Mouse (Mus musculus) layer of hippocampus, adult 18-20 months (tissue): ENCODE results near the gene Tyw1. TPM values are rescaled to one million over a fixed set of nuclear protein-coding genes. Genes with fewer than 3 reads are reported as not detected.

Experiments
- DNase-seq, 2 experiments: peaks; one replicate each; pipeline ENCODE4 v3.0.0; 2022; ENCODE audit warnings: low spot score in 2 of 2
- total RNA-seq, 2 experiments: library from RNA; stranded (reverse); gene quantifications; 2 replicates each; pipeline ENCODE4 v1.2.3; 2021

Tyw1 gene
- total RNA-seq, 2 experiments from 2014 or later = 16.1 to 16.6 TPM

- DNase-seq = peak; percentile 12 to 16
Measured at GRCm38 (mm10) chr5:130384222-130384912, 128.9 kb downstream of the Tyw1 start, which contains the start of gene A330070K13Rik. Gene A330070K13Rik (minus strand): TSS chr5:130384631.

- no peak for DNase-seq
Measured at GRCm38 (mm10) chr5:130386418-130386817, 131.0 kb downstream of the Tyw1 start.

Other genes starting within 250 kb of the Tyw1 start
- gene Asl, start 226.4 kb upstream of the Tyw1 start, total RNA-seq = 10 to 100 TPM; 22.6 to 25.4 TPM
- 10 to 100 TPM; 37.0 to 39.3 TPM for gene Crcp, start 226.3 kb upstream of the Tyw1 start, total RNA-seq
- gene Tpst1, start 182.3 kb upstream of the Tyw1 start, total RNA-seq = 10 to 100 TPM; 47.8 to 48.9 TPM
- 10 to 100 TPM; 12.1 to 16.5 TPM for gene Kctd7, start 110.8 kb upstream of the Tyw1 start, total RNA-seq
- gene Rabgef1, start 83.8 kb upstream of the Tyw1 start, total RNA-seq = 10 to 100 TPM; 53.2 TPM
- 10 to 100 TPM; 42.3 to 43.3 TPM for gene Tmem248, start 38.5 kb upstream of the Tyw1 start, total RNA-seq
- 10 to 100 TPM; 83.1 to 83.6 TPM for gene Sbds, start 89 bp upstream of the Tyw1 start, total RNA-seq
- gene Caln1, start 113.8 kb downstream of the Tyw1 start, total RNA-seq = 100 to 1,000 TPM; 131 to 139 TPM
- gene A330070K13Rik, start 129.0 kb downstream of the Tyw1 start, total RNA-seq = 1 to 10 TPM; 1.4 to 3.8 TPM